Mouse (Mus musculus) brown adipose tissue, adult 24 weeks (tissue): ENCODE measurements at regions not wholly inside any gene's neighbourhood (a gene's known extent, or its start where the extent isn't known, plus 50 kb on each side); places are given as distances from the start of the nearest gene placed in this dataset.

Source experiments
- H3K27ac ChIP-seq: fragments of 200-500 bp; replicated peaks from 2 replicates; pipeline ENCODE4 v1.5.1; 2012; ENCODE audit warnings: low read depth, mild to moderate bottlenecking, low read length
- H3K4me1 ChIP-seq: fragments of 200-500 bp; 2 replicates; pipeline ENCODE4 v1.6.1; 2012; ENCODE audit warnings: low read length, mixed read lengths; ENCODE audit not compliant: control insufficient read depth, insufficient read depth, insufficient read length
- H3K4me3 ChIP-seq: fragments of 200-500 bp; 2 replicates; pipeline ENCODE4 v1.5.1; 2012; ENCODE audit warnings: low read depth, mild to moderate bottlenecking, low read length, moderate library complexity; ENCODE audit not compliant: insufficient read depth

DNA sequence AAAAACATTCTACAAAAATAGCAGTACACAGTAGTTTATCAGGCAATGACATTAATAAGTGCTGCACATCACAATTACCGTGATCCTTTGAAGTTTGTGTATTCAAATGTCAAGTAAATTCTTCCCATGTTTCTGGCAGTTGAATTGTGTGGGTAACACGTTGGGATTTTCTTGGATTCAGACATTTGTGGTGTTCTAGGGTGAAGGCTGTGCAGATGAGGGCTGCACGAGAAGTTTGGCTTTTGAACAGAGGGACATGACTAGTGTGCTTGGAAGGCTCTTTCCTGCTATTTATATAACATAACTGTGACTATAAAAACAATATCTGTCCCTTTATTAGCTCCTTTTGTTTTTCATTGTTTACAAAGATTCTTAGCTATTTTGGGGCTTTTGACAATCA lies 216.5 kb downstream of the 4930544G11Rik start:
- Histone ChIP-seq H3K4me3 (no peak overlapping the region), H3K27ac (no peak overlapping the region), H3K4me1 (no peaks in the 10 kb centered on the region)

GRCm38 (mm10) chr6:66197990-66198389 lies 245.6 kb downstream of the 4930544G11Rik start:
- H3K4me1 ChIP-seq: no peaks in the 10 kb centered on the region
- H3K27ac ChIP-seq: no peak overlapping the region
- H3K4me3 ChIP-seq: no peak overlapping the region

- Histone ChIP-seq H3K4me1 (no peaks in the 10 kb centered on the region), H3K4me3 (no peak overlapping the region), H3K27ac (no peak overlapping the region)
These were observed 247.9 kb downstream of the 4930544G11Rik start for GRCm38 (mm10) chr6:66200136-66200790.

DNA sequence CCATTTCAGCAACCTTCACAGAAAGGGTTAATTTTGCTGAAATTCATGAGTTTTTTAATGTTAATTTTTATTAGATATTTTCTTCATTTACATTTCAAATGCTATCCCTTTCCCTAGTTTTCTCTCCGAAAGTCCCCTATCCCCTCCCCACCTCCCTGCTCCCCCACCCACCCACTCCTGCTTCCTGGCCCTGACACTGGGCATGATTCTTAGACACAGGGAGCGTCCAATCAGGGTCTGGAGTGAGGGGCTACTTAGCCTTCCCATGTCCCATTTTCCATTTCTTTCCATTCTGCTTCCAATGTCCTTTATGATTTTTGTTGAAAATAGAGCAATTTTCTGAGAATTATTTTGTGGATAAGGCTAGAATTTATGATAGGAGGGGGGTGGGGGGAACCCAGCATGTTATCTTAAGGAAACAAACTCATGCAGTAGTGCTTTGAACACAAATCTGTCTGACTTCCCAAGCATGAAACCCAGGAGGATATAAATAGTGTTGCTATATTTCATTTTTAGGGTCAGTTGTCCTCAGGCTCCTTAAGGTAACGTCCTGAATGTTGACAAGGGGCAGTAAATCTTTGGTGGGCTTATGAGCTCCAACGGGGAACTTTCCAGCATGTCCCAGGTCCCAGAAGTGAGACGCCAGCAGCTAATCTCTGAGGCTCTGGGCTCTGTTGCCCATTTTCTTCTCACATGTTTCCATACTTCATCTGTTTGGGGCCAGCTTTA lies 254.0 kb downstream of the 4930544G11Rik start:
- Histone ChIP-seq H3K27ac (no peak overlapping the region), H3K4me3 (no peak overlapping the region), H3K4me1 (no peaks in the 10 kb centered on the region)

DNA sequence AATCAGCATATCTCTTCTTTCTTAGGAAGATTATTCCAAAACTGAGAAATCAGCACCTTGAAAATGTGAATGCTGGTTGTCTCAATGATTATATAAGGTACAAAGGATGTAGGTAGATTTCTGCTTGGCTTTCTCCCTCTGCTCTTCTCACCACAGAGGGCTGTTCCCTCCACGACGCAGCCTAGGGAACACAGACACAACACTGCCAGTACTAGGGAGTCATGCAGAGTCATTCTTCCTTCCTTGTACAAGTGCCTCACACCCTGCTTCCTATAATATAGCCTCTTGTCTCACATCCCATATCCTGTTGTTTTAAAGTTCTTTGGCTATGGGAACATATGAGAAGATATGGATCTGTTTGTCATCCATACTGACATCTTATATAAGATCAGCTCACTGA lies 265.1 kb downstream of the 4930544G11Rik start:
- Histone ChIP-seq H3K27ac (no peak overlapping the region), H3K4me3 (no peak overlapping the region), H3K4me1 (no peaks in the 10 kb centered on the region)

DNA sequence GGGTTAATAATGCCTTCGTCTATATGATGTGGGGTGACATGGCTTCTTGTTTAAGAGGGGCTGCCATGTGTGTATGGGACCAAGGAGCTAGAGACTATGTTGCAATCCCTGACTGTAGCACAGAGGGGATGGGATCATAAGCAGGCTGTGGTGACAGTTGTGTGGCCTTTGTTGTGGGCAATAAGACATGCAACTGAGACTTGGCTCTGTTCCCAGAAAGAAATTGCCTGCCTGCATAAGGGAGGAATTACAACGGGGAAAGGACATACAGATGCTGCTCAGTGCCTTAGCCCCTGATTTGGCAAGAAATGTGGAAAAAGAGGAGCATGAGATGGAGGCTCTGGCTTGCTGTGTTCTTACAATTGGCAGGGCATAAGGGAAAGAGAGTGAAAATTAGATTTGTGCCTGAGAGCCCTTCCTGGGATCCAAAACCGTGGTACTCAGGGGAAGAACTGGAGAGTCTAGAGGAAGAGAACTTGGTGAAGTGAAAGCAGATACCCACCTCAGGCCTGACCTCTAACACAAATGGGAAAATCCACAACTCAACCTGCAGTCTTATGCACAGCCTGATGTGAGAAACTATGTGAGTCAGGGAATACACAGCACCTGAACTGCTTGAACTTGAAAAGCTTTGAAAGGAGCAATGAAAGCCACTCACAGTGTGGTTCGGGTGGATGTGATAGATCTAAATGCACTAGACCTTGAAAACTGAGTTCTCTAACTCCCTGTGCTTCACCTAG lies 271.9 kb downstream of the 4930544G11Rik start:
- Histone ChIP-seq H3K4me1 (no peaks in the 10 kb centered on the region), H3K4me3 (no peak overlapping the region), H3K27ac (no peak overlapping the region)

DNA sequence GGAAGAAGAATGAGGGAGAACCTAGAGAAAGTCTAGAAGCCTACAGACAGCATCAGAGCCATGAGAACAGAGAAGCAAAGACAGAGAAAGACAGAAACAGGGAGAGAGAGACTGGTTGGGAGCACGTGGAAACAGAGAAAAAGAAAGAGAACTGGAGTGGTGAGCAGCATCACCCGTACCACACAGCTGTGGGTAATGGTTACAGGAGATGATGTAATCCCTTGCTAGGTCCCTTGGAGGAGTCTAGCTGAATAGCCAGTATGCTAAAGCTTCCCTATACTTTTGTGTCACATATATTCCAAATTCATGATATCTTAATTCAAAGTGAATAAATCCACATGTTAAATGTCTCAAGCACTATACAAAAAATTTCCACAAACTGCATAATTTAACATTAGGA lies 284.0 kb downstream of the 4930544G11Rik start:
- no peak overlapping the region for H3K4me3 ChIP-seq
- H3K4me1 ChIP-seq: no peaks in the 10 kb centered on the region
- H3K27ac ChIP-seq: no peak overlapping the region

- Histone ChIP-seq H3K4me1 (no peaks in the 10 kb centered on the region), H3K27ac (no peak overlapping the region), H3K4me3 (no peak overlapping the region)
These were observed 279.8 kb upstream of the Mad2l1 start for GRCm38 (mm10) chr6:66255378-66255777.

DNA sequence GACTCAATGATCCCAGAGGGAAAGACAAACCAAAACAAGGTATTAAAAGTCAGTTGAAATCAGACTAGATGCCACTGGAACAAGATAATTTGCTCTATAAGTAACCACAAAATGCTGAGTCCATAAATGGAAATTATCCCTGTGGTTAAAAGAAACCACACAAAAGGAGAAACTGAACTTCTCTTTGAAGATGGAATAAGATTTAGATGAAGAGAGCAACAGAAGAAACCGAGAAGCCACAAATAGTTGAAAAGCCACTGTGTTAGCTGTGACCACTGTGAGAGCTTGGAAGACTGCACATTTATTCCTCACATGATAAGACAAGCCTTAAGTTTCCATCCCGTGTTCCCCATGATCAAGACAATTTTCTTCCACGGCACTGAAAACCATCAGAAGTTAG lies 271.8 kb upstream of the Mad2l1 start:
- no peaks in the 10 kb centered on the region for H3K4me1 ChIP-seq
- H3K27ac ChIP-seq: no peak overlapping the region
- no peak overlapping the region for H3K4me3 ChIP-seq

GRCm38 (mm10) chr6:66263918-66264317 lies 271.3 kb upstream of the Mad2l1 start:
- Histone ChIP-seq H3K4me3 (no peak overlapping the region), H3K27ac (no peak overlapping the region), H3K4me1 (no peaks in the 10 kb centered on the region)

- H3K27ac ChIP-seq: no peak overlapping the region
- H3K4me3 ChIP-seq: no peak overlapping the region
- H3K4me1 ChIP-seq: no peaks in the 10 kb centered on the region
These were observed 266.8 kb upstream of the Mad2l1 start for GRCm38 (mm10) chr6:66268427-66268826.

- Histone ChIP-seq H3K4me1 (no peaks in the 10 kb centered on the region), H3K27ac (no peak overlapping the region), H3K4me3 (no peak overlapping the region)
These were observed 263.6 kb upstream of the Mad2l1 start for GRCm38 (mm10) chr6:66271414-66272206.

- H3K27ac ChIP-seq: no peak overlapping the region
- H3K4me1 ChIP-seq: no peaks in the 10 kb centered on the region
- H3K4me3 ChIP-seq: no peak overlapping the region
These were observed 263.0 kb upstream of the Mad2l1 start for GRCm38 (mm10) chr6:66272216-66272615.

- no peaks in the 10 kb centered on the region for H3K4me1 ChIP-seq
- H3K4me3 ChIP-seq: no peak overlapping the region
- no peak overlapping the region for H3K27ac ChIP-seq
These were observed 260.5 kb upstream of the Mad2l1 start for GRCm38 (mm10) chr6:66274737-66275136.

GRCm38 (mm10) chr6:66280701-66281100 lies 254.5 kb upstream of the Mad2l1 start:
- Histone ChIP-seq H3K4me3 (no peak overlapping the region), H3K27ac (no peak overlapping the region), H3K4me1 (no peaks in the 10 kb centered on the region)
